Mouse (Mus musculus) brain, embryonic 14.5 days (tissue): Measurements from ENCODE around the gene Gm45521.

Source experiments
- CTCF ChIP-seq: fragments of 200-500 bp; IDR thresholded peaks from 2 replicates; pipeline ENCODE4 v1.5.1; 2012; ENCODE audit warnings: inconsistent platforms, mild to moderate bottlenecking, moderate library complexity, borderline replicate concordance; ENCODE audit not compliant: insufficient read depth, insufficient read length; ENCODE audit errors: extremely low read depth
- POLR2A ChIP-seq: fragments of 200-500 bp; IDR thresholded peaks from 2 replicates; pipeline ENCODE4 v1.6.1; 2012; ENCODE audit warnings: mild to moderate bottlenecking, inconsistent platforms, borderline replicate concordance; ENCODE audit not compliant: poor library complexity, insufficient read depth, insufficient read length, severe bottlenecking; ENCODE audit errors: extremely low read depth

DNA sequence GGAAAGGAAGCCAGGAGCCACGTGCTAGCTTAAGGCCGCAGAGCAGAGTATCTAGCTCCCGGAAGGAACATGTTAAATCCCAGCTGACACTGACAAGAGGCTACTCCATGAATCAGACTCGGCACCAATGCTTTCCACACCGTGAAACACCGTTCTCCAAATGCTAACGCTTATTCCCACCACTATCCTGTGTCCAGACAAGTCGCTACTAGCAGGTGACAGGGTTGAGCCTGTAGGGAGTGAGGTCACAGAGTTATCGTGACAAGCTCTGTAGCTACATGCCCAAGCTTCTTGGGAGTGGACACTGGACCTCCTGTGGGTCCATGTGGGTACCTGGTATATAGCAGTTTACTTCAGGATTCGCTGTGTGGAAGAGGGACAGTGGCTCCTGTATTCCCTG lies 661 bp upstream of the Gm45521 start:
- TF ChIP-seq POLR2A, result no peak
- no peak for TF ChIP-seq CTCF
